Comparison of ENCODE assay signal across 17 mouse cellular contexts in the genomic region with DNA sequence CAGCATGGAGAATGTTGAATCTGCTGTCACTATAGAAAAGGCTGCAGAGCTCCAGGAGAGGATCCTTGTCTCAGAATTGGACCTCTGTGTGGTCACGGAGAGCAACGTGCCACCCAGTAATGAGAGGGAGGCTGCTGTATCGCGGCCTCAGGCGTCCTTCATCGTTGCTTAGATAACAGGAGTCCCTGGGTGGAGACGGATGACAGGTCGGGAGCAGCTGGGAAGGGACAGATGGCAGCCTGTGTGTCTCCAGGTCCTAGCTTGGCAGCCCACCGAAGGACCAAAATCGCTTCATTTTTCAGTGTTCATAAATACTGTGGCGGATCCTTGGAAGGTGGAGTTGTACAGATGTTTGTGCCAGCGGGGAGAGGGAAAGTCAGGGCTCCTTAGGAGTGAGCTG. TPM values are rescaled to one million over a fixed set of nuclear protein-coding genes. Genes with fewer than 3 reads are reported as not detected.
DNase-seq lines count a peak whose midpoint lies in the region; ATAC-seq lines count a peak whose summit lies in the region.
"Had no signal": no experiment of that assay in that cellular context is flagged by ENCODE, and none has a peak within 500 bp of the region (broad histone marks: within the 10 kb centered on the region; RNA-seq: fewer than 3 reads in every experiment).

No protein-coding gene starts in this region.

- no peak for DNase-seq in heart, postnatal 14 days
- DNase-seq in brain, adult 2 months (ENCODE audit: low read depth, low spot score) = peak; percentile 91
- DNase-seq in cerebellum, adult 11 months = peak; percentile 71
- DNase-seq in cerebellum, postnatal 25 days = peak; percentile 80 to 81
- DNase-seq in kidney, postnatal 14 days = no peak
- DNase-seq: gastrocnemius, postnatal 25 days; liver, postnatal 0 days; lung, postnatal 36 days had no signal

- no peaks in the 10 kb centered on the region for H3K27me3 ChIP-seq in heart, embryonic 13.5 days (replicated peaks)
- H3K27me3 ChIP-seq: heart, embryonic 12.5 days; kidney, embryonic 15.5 days; limb, embryonic 15.5 days; stomach, embryonic 15.5 days had no signal

- no peak for ATAC-seq in heart, embryonic 13.5 days (ENCODE audit: extremely low read depth, insufficient number of reproducible peaks, low FRiP score, low TSS enrichment)
- ATAC-seq in frontal cortex, adult (ENCODE audit: low TSS enrichment) = no peak
- ATAC-seq in megakaryocyte progenitor cell, adult 5-6 weeks (replicated peaks; ENCODE audit: poor library complexity) = no peak
- ATAC-seq: inflammation-experienced regulatory T-cells, adult 6 months; liver, postnatal 0 days; midbrain, embryonic 16.5 days had no signal

- H3K9me3 ChIP-seq in heart, embryonic 13.5 days = no peaks in the 10 kb centered on the region
- H3K9me3 ChIP-seq: heart, embryonic 12.5 days; kidney, embryonic 15.5 days; limb, embryonic 15.5 days; stomach, embryonic 15.5 days had no signal

- H3K9ac ChIP-seq in heart, embryonic 13.5 days = 0 out of 2 replicates have a peak overlapping the region, but pooled peaks have one; percentile 28
- H3K9ac ChIP-seq: heart, embryonic 12.5 days; kidney, embryonic 15.5 days; limb, embryonic 15.5 days; liver, postnatal 0 days; stomach, embryonic 15.5 days had no signal

- intact Hi-C loops in heart, postnatal 14 days (cut with DNase I) = no loop called here

- H3K4me1 ChIP-seq in heart, embryonic 13.5 days = peaks cover 29% of the 10 kb centered on the region
- H3K4me1 ChIP-seq: kidney, embryonic 15.5 days; limb, embryonic 15.5 days; stomach, embryonic 15.5 days had no signal

- H3K4me3 ChIP-seq in heart, embryonic 13.5 days = no peak overlapping the region
- H3K4me3 ChIP-seq: heart, embryonic 12.5 days; kidney, embryonic 15.5 days; limb, embryonic 15.5 days; stomach, embryonic 15.5 days had no signal

- H3K4me2 ChIP-seq in heart, embryonic 13.5 days = no peak overlapping the region
- H3K4me2 ChIP-seq: heart, embryonic 12.5 days; kidney, embryonic 15.5 days; limb, embryonic 15.5 days; stomach, embryonic 15.5 days had no signal

- H3K36me3 ChIP-seq in heart, embryonic 13.5 days = peaks cover 43% of the 10 kb centered on the region

- no peak overlapping the region for H3K27ac ChIP-seq in heart, embryonic 13.5 days (replicated peaks)
- H3K27ac ChIP-seq: kidney, embryonic 15.5 days; limb, embryonic 15.5 days; stomach, embryonic 15.5 days had no signal

- 41% methylated on average over 12 of the region's 12 CpGs for WGBS in heart, embryonic 13.5 days

RNA-seq across cellular contexts. Expression of gene Mrps27, which starts 24.5 kb away (rescaled TPM):
- polyA plus RNA-seq in heart, embryonic 13.5 days (2015; fragmentation: Nextera tagmentation; extraction: Ambion mirVana) = 69.5 and 74.7 TPM in 2 replicates
- total RNA-seq in heart, postnatal 14 days (2021) = 10 to 100 TPM; 37.2 to 42.8 TPM
- total RNA-seq in megakaryocyte progenitor cell, adult 5-6 weeks (2015) = 20.1 and 22.1 TPM in 2 replicates
- 28.6 and 30.7 TPM in 2 replicates for total RNA-seq in megakaryocyte progenitor cell, adult 5-6 weeks (2017)

RNA-seq across cellular contexts. Expression of gene Ptcd2, which starts 24.6 kb away (rescaled TPM):
- polyA plus RNA-seq in heart, embryonic 13.5 days (2015; fragmentation: Nextera tagmentation; extraction: Ambion mirVana) = 55.3 and 57.8 TPM in 2 replicates
- 10 to 100 TPM; 41.4 to 43.1 TPM for total RNA-seq in heart, postnatal 14 days (2021)
- total RNA-seq in megakaryocyte progenitor cell, adult 5-6 weeks (2015) = 43.6 and 48.4 TPM in 2 replicates
- 64.4 and 73.5 TPM in 2 replicates for total RNA-seq in megakaryocyte progenitor cell, adult 5-6 weeks (2017)

Comparison
In these comparisons a context has a peak if more than half of its experiments do, and no peak if none do; other contexts are left out.
1. DNase-seq: peak in brain, adult 2 months (single experiment), cerebellum, adult 11 months (single experiment) and cerebellum, postnatal 25 days (2 of 2); none in heart, postnatal 14 days (0 of 2) and kidney, postnatal 14 days (single experiment).